Mouse (Mus musculus) MEL (cell line): ENCODE results near the gene Gpc1. TPM values are rescaled to one million over a fixed set of nuclear protein-coding genes. Genes with fewer than 3 reads are reported as not detected.

Source experiments
- DNase-seq: peaks from one replicate; pipeline ENCODE4 v3.0.0; 2011; ENCODE audit warnings: low read depth, low spot score
- H3K27ac ChIP-seq: 2 replicates; pipeline ENCODE4 v1.5.1; 2012; ENCODE audit warnings: low read depth, mild to moderate bottlenecking, control low read depth, low read length, moderate library complexity; ENCODE audit not compliant: control insufficient read depth
- H3K27me3 ChIP-seq, 2 experiments: fragments of 150-350 bp in 1 of 2; sonication (generic) in 1 of 2; 2 replicates each; pipeline ENCODE4 v1.6.1; 2012; ENCODE audit warnings: low read length in 2 of 2, mild to moderate bottlenecking in 2 of 2, improper control_type of control experiment in 1 of 2, moderate library complexity in 1 of 2; ENCODE audit not compliant: insufficient read depth in 2 of 2, control insufficient read depth in 1 of 2
- H3K36me3 ChIP-seq, 2 experiments: 2 replicates each; pipeline ENCODE4 v1.6.1; 2012 to 2014; ENCODE audit warnings: low read length in 2 of 2, improper control_type of control experiment in 1 of 2, inconsistent platforms in 1 of 2, mild to moderate bottlenecking in 1 of 2; ENCODE audit not compliant: insufficient read depth in 2 of 2, control insufficient read depth in 1 of 2
- H3K4me1 ChIP-seq, 2 experiments: fragments of 150-350 bp in 1 of 2; sonication (generic) in 1 of 2; 2 replicates each; pipeline ENCODE4 v1.6.1; 2012; ENCODE audit warnings: low read length in 2 of 2, improper control_type of control experiment in 1 of 2, mild to moderate bottlenecking in 1 of 2; ENCODE audit not compliant: insufficient read depth in 2 of 2, control insufficient read depth in 1 of 2
- H3K4me3 ChIP-seq, 2 experiments: fragments of 150-350 bp in 1 of 2; sonication (generic) in 1 of 2; 2 replicates each; pipeline ENCODE4 v1.5.1; 2012; ENCODE audit warnings: low read depth in 2 of 2, low read length in 2 of 2, mild to moderate bottlenecking in 2 of 2, moderate library complexity in 2 of 2, control low read depth in 1 of 2, improper control_type of control experiment in 1 of 2; ENCODE audit not compliant: control insufficient read depth in 1 of 2, insufficient read depth in 1 of 2
- H3K79me2 ChIP-seq: 2 replicates; pipeline ENCODE4 v1.6.1; 2012; ENCODE audit warnings: mild to moderate bottlenecking, low read length, moderate library complexity; ENCODE audit not compliant: control insufficient read depth, poor library complexity, insufficient read depth
- H3K9ac ChIP-seq: 2 replicates; pipeline ENCODE4 v1.6.1; 2012; ENCODE audit warnings: low read depth, mild to moderate bottlenecking, control low read depth, low read length, moderate library complexity; ENCODE audit not compliant: control insufficient read depth, poor library complexity, severe bottlenecking
- H3K9me3 ChIP-seq: fragments of 150-350 bp; sonication (generic); replicated peaks from 2 replicates; pipeline ENCODE4 v1.6.1; 2012; ENCODE audit warnings: mild to moderate bottlenecking, low read length, improper control_type of control experiment, moderate library complexity; ENCODE audit not compliant: insufficient read depth
- ELF1 ChIP-seq: IDR thresholded peaks from 2 replicates; pipeline ENCODE4 v1.6.1; 2014; ENCODE audit warnings: low read depth, mild to moderate bottlenecking, inconsistent platforms, low read length, improper control_type of control experiment, moderate library complexity
- EP300 ChIP-seq, 2 experiments: IDR thresholded peaks; 2 replicates each; pipeline ENCODE4 v1.6.1; 2011; ENCODE audit warnings: improper control_type of control experiment in 2 of 2, low read length in 2 of 2, low read depth in 1 of 2, mild to moderate bottlenecking in 1 of 2
- GABPA ChIP-seq: IDR thresholded peaks from 2 replicates; pipeline ENCODE4 v1.6.1; 2012; ENCODE audit warnings: low read depth, mild to moderate bottlenecking, inconsistent platforms, low read length, improper control_type of control experiment, moderate library complexity
- JUND ChIP-seq: IDR thresholded peaks from 2 replicates; pipeline ENCODE4 v1.6.1; 2011; ENCODE audit warnings: low read depth, mild to moderate bottlenecking, improper control_type of control experiment, low read length
- KAT2A ChIP-seq: conservative IDR thresholded peaks from 2 replicates; pipeline ENCODE4 v1.6.1; 2012; ENCODE audit warnings: low read depth, low read length, improper control_type of control experiment, inconsistent platforms
- MEF2A ChIP-seq: IDR thresholded peaks from 2 replicates; pipeline ENCODE4 v1.6.1; 2014; ENCODE audit warnings: low read depth, mild to moderate bottlenecking, inconsistent platforms, low read length, improper control_type of control experiment; ENCODE audit not compliant: poor library complexity, insufficient replicate concordance, severe bottlenecking; ENCODE audit errors: extremely low read depth
- NRF1 ChIP-seq: IDR thresholded peaks from 2 replicates; pipeline ENCODE4 v1.6.1; 2014; ENCODE audit warnings: low read depth, mild to moderate bottlenecking, inconsistent platforms, low read length, improper control_type of control experiment, moderate library complexity; ENCODE audit not compliant: poor library complexity, insufficient read depth, severe bottlenecking
- POLR2AphosphoS5 ChIP-seq: IDR thresholded peaks from 2 replicates; pipeline ENCODE4 v1.6.1; 2012; ENCODE audit warnings: low read depth, borderline replicate concordance, mild to moderate bottlenecking, inconsistent platforms, low read length, moderate library complexity, mixed read lengths
- RAD21 ChIP-seq: IDR thresholded peaks from 2 replicates; pipeline ENCODE4 v1.6.1; 2011; ENCODE audit warnings: mild to moderate bottlenecking, low read depth, low read length, improper control_type of control experiment
- RCOR1 ChIP-seq: IDR thresholded peaks from 2 replicates; pipeline ENCODE4 v1.6.1; 2012; ENCODE audit warnings: low read depth, mild to moderate bottlenecking, inconsistent platforms, low read length, improper control_type of control experiment
- TAL1 ChIP-seq: IDR thresholded peaks from 2 replicates; pipeline ENCODE4 v1.6.1; 2012; ENCODE audit warnings: mild to moderate bottlenecking, inconsistent platforms, low read length, moderate library complexity, mixed read lengths
- TBP ChIP-seq: IDR thresholded peaks from 2 replicates; pipeline ENCODE4 v1.8.0; 2011; ENCODE audit warnings: low read depth, low read length, improper control_type of control experiment
- USF1 ChIP-seq: IDR thresholded peaks from 2 replicates; pipeline ENCODE4 v1.6.1; 2014; ENCODE audit warnings: low read depth, mild to moderate bottlenecking, inconsistent platforms, low read length, improper control_type of control experiment, moderate library complexity
- ZC3H11A ChIP-seq: IDR thresholded peaks from 2 replicates; pipeline ENCODE4 v1.6.1; 2012; ENCODE audit warnings: low read depth, mild to moderate bottlenecking, inconsistent platforms, low read length, improper control_type of control experiment
- ZKSCAN1 ChIP-seq: IDR thresholded peaks from 2 replicates; pipeline ENCODE4 v1.6.1; 2012; ENCODE audit warnings: low read depth, mild to moderate bottlenecking, inconsistent platforms, low read length, improper control_type of control experiment, moderate library complexity
- ZMIZ1 ChIP-seq: IDR thresholded peaks from 2 replicates; pipeline ENCODE4 v1.6.1; 2012; ENCODE audit warnings: low read depth, mild to moderate bottlenecking, inconsistent platforms, low read length, improper control_type of control experiment, moderate library complexity
- ZNF384 ChIP-seq: IDR thresholded peaks from 2 replicates; pipeline ENCODE4 v1.6.1; 2012; ENCODE audit warnings: low read depth, mild to moderate bottlenecking, inconsistent platforms, low read length, improper control_type of control experiment
- polyA plus RNA-seq, 2 experiments: library from polyadenylated mRNA; stranded (reverse) in 1 of 2; unstranded in 1 of 2; fragments of >175 nt in 1 of 2; fragments of >200 nt in 1 of 2; gene quantifications; 2 replicates each; pipeline versions ENCODE4 v1.2.1 to v1.2.4; 2012; ENCODE audit warnings: low replicate concordance in 2 of 2, low read depth in 1 of 2; ENCODE audit not compliant: insufficient read length in 2 of 2, insufficient read depth in 1 of 2, missing spikeins in 1 of 2
- total RNA-seq: library from RNA; depleted of rRNA; stranded (reverse); fragments of 300-350 nt; gene quantifications from 2 replicates; pipeline ENCODE4 v1.2.3, GENCODE M21; 2012

Gpc1 gene
- total and polyA plus RNA-seq, 3 experiments, result 0.23 to 3.6 TPM; not detected in 1

- no peak overlapping the region for H3K4me3 ChIP-seq
- no peaks in the 10 kb centered on the region for H3K27me3 ChIP-seq
- no peaks in the 10 kb centered on the region for H3K36me3 ChIP-seq
- no peak for TF ChIP-seq GABPA
- H3K27ac ChIP-seq, result no peak overlapping the region
- no peaks in the 10 kb centered on the region for H3K79me2 ChIP-seq
- H3K9me3 ChIP-seq, result no peaks in the 10 kb centered on the region
- no peak overlapping the region for H3K9ac ChIP-seq
- DNase-seq, result no peak
- H3K4me1 ChIP-seq, result no peaks in the 10 kb centered on the region
Observed at GRCm38 (mm10) chr1:92815756-92816294, 15.6 kb upstream of the Gpc1 start.

GRCm38 (mm10) chr1:92830626-92831187 is 738 bp upstream of the Gpc1 start:
- Histone ChIP-seq H3K9me3 (no peaks in the 10 kb centered on the region), H3K27ac (no peak overlapping the region), H3K36me3 (no peaks in the 10 kb centered on the region), H3K27me3 (no peaks in the 10 kb centered on the region), H3K9ac (no peak overlapping the region), H3K4me1 (no peaks in the 10 kb centered on the region), H3K4me3 (no peak overlapping the region), H3K79me2 (no peaks in the 10 kb centered on the region)
- no peak for DNase-seq
- no peak for TF ChIP-seq ZKSCAN1
- TF ChIP-seq GABPA, result no peak
- no peak for TF ChIP-seq ZNF384
- no peak for TF ChIP-seq NRF1
- no peak for TF ChIP-seq POLR2AphosphoS5
- no peak for TF ChIP-seq ELF1
- TF ChIP-seq ZMIZ1, result no peak
- TF ChIP-seq EP300 (IDR thresholded peaks at IDR 0.05; ENCODE audit: low read depth in 1 of 2, low read length in 2 of 2), result no peak
- TF ChIP-seq TAL1, result no peak
- TF ChIP-seq ZC3H11A, result no peak
- TF ChIP-seq USF1, result no peak
- TF ChIP-seq RAD21, result no peak
- no peak for TF ChIP-seq MEF2A
- TF ChIP-seq JUND, result no peak
- no peak for TF ChIP-seq TBP
- no peak for TF ChIP-seq RCOR1
- TF ChIP-seq KAT2A, result no peak
